Mouse (Mus musculus): ENCODE data around the gene 4930442H23Rik.

DNA sequence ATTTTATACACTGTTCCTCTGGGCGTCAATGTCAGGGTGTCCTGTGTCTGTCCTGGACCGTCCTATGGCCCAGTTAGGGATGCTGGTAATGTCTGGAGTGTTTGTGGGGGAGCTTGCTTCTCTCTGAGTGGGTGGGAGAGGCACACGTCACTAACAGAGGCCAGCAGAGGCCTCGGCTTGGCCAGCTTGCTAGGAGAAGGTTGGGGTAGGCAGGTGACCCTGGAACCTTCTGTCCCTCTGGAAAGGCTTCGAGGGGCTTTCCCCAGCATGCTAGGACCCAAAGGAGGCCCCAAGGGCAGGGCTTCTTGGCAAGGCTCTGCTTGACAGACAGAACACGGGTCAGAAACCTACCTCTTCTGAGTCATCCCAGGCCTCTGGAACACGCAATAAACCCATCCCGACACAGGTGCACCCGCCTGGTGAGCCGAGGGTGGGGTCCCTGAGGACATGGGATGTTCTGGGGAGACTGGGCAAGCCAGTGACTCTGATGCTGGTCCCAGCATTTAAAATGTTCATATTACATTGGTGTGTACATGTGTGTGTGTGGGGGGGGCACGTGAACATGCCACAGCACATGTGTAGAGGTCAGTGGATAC is 12.9 kb upstream of the 4930442H23Rik start:
- TF ChIP-seq CTCF (IDR thresholded peaks at IDR 0.05; ENCODE audit: insufficient read depth, low read depth, low read length) (no peak), POLR2A (IDR thresholded peaks at IDR 0.05; ENCODE audit: insufficient read depth, low read depth, low read length) (no peak)

Measured in olfactory bulb, adult 2 months (tissue).